Comparison of ENCODE assay signal across 13 mouse cellular contexts in the genomic region with DNA sequence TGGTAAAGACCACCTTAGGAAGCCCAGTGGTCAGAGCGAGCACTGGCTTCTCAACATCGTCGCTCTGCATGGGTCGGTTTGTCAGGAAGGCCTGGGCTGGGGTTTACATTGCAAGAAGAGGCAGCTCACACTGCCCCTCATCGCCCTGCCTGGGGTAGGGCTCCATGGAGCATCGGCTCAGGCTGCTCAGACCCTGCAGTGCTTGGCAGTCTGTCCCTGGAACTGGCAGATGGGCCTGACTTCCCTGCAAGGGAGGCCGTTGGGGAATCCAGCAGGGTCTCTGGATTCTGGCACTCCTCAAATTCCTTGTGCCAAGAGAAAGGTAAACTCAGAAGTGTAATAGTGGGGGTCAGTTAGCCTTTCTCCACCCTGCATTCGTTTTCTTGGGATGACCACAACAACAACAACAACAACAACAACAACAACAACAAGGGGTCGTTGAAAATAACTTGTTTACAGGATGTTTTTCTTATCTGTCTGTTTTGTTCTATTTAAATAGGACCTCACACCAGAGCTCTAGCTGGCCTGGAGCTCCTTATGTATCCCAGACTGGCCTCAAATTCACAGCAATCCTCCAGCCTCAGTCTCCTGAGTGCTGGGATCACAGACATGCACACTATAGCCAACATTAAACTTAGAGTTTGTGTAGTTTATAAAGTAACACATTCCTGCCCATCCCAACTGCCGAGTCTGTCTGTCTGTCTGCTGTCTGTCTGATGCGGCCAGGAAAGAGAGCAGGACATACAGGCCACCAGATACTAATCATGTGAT.
DNase-seq lines count a peak whose midpoint lies in the region; ATAC-seq and TF ChIP-seq lines count a peak whose summit lies in the region.
"Had no signal": no experiment of that assay in that cellular context is flagged by ENCODE, and none has a peak within 500 bp of the region (broad histone marks: within the 10 kb centered on the region; RNA-seq: fewer than 3 reads in every experiment).

No protein-coding gene starts in this region.

- 0 out of 2 replicates have a peak overlapping the region, but pooled peaks have one; percentile 18 for H3K27ac ChIP-seq in midbrain, postnatal 0 days (ENCODE audit: low read depth, low read length)
- H3K27ac ChIP-seq in midbrain, embryonic 14.5 days (replicated peaks; ENCODE audit: low read depth, low read length): no peak overlapping the region
- peak overlapping the region; percentile 73; the same call in 1 of the 2 replicates for H3K27ac ChIP-seq in forebrain, embryonic 15.5 days (replicated peaks)

- H3K4me2 ChIP-seq in midbrain, postnatal 0 days (ENCODE audit: low read depth, low read length, poor library complexity, severe bottlenecking): no peak overlapping the region
- H3K4me2 ChIP-seq in midbrain, embryonic 14.5 days (ENCODE audit: low read length): no peak overlapping the region
- no peak overlapping the region for H3K4me2 ChIP-seq in forebrain, embryonic 15.5 days (replicated peaks)
- H3K4me2 ChIP-seq: neural tube, embryonic 13.5 days had no signal

- 74% methylated on average over 11 of the region's 11 CpGs for WGBS in midbrain, postnatal 0 days
- 83% methylated on average over 11 of the region's 11 CpGs for WGBS in midbrain, embryonic 14.5 days
- WGBS in forebrain, embryonic 15.5 days: 75% methylated on average over 11 of the region's 11 CpGs

- no peak for ATAC-seq in midbrain, postnatal 0 days (ENCODE audit: low FRiP score)
- ATAC-seq in midbrain, embryonic 14.5 days (ENCODE audit: low FRiP score, low TSS enrichment): no peak
- ATAC-seq in forebrain, embryonic 15.5 days (replicated peaks): no peak
- no peak for ATAC-seq in erythroid progenitor cell, adult 5-6 weeks (replicated peaks; ENCODE audit: low FRiP score, poor library complexity, severe bottlenecking)

- no peaks in the 10 kb centered on the region for H3K27me3 ChIP-seq in midbrain, postnatal 0 days (ENCODE audit: insufficient read depth, low read length)
- H3K27me3 ChIP-seq in midbrain, embryonic 14.5 days (ENCODE audit: control insufficient read depth, insufficient read depth, low read length): no peaks in the 10 kb centered on the region
- no peaks in the 10 kb centered on the region for H3K27me3 ChIP-seq in forebrain, embryonic 15.5 days
- H3K27me3 ChIP-seq: neural tube, embryonic 13.5 days had no signal

- no peaks in the 10 kb centered on the region for H3K4me1 ChIP-seq in midbrain, postnatal 0 days (ENCODE audit: insufficient read depth, low read length)
- peaks cover 5% of the 10 kb centered on the region; the same call in 1 of the 2 replicates for H3K4me1 ChIP-seq in midbrain, embryonic 14.5 days (ENCODE audit: control insufficient read depth, insufficient read depth, low read length)
- H3K4me1 ChIP-seq in forebrain, embryonic 15.5 days: peaks cover 27% of the 10 kb centered on the region

- no peak overlapping the region for H3K4me3 ChIP-seq in midbrain, postnatal 0 days (ENCODE audit: low read depth, low read length)
- H3K4me3 ChIP-seq in midbrain, embryonic 14.5 days (replicated peaks; ENCODE audit: low read depth, low read length): no peak overlapping the region
- no peak overlapping the region for H3K4me3 ChIP-seq in forebrain, embryonic 15.5 days
- H3K4me3 ChIP-seq: neural tube, embryonic 13.5 days had no signal

- no peak overlapping the region for H3K9ac ChIP-seq in midbrain, postnatal 0 days (replicated peaks; ENCODE audit: low read length, poor library complexity, severe bottlenecking)
- H3K9ac ChIP-seq in midbrain, embryonic 14.5 days (replicated peaks; ENCODE audit: low read length): no peak overlapping the region
- no peak overlapping the region for H3K9ac ChIP-seq in forebrain, embryonic 15.5 days (replicated peaks)

- no peaks in the 10 kb centered on the region for H3K9me3 ChIP-seq in midbrain, postnatal 0 days (ENCODE audit: low read length)
- H3K9me3 ChIP-seq in midbrain, embryonic 14.5 days (ENCODE audit: control insufficient read depth, low read length): no peaks in the 10 kb centered on the region
- no peaks in the 10 kb centered on the region for H3K9me3 ChIP-seq in forebrain, embryonic 15.5 days
- H3K9me3 ChIP-seq: neural tube, embryonic 13.5 days had no signal

- H3K36me3 ChIP-seq in midbrain, postnatal 0 days (ENCODE audit: insufficient read depth, low read length): 0 out of 2 replicates have a peak, but pooled peaks cover 4% of the 10 kb centered on the region
- H3K36me3 ChIP-seq in midbrain, embryonic 14.5 days (ENCODE audit: control insufficient read depth, insufficient read depth, low read length): no peaks in the 10 kb centered on the region
- no peaks in the 10 kb centered on the region for H3K36me3 ChIP-seq in forebrain, embryonic 15.5 days

- TF ChIP-seq CTCF in midbrain, postnatal 0 days (IDR thresholded peaks at IDR 0.05): no peak

- DNase-seq in midbrain, postnatal 0 days (ENCODE audit: low spot score): peak; percentile 71
- no peak for DNase-seq in midbrain, embryonic 14.5 days
- DNase-seq in cerebellum, adult 9-10 months: peak; percentile 97
- DNase-seq in c-Kit-positive CD71-positive TER-119-positive erythroid progenitor cells, embryonic 14.5 days (ENCODE audit: low spot score): no peak
- no peak for DNase-seq in frontal cortex, postnatal 10 days (ENCODE audit: low spot score in 2 of 2)
- DNase-seq: heart, adult 11 months; heart, postnatal 36 days; kidney, postnatal 14 days; lung, adult 18-20 months; thymus, postnatal 14 days had no signal

Comparison
In these comparisons a context has a peak if more than half of its experiments do, and no peak if none do; other contexts are left out.
1. DNase-seq: peak in midbrain, postnatal 0 days (single experiment) and cerebellum, adult 9-10 months (single experiment); none in midbrain, embryonic 14.5 days (single experiment), c-Kit-positive CD71-positive TER-119-positive erythroid progenitor cells, embryonic 14.5 days (single experiment) and frontal cortex, postnatal 10 days (0 of 2).